10 mouse cellular contexts compared by ENCODE assay signal in the genomic region with DNA sequence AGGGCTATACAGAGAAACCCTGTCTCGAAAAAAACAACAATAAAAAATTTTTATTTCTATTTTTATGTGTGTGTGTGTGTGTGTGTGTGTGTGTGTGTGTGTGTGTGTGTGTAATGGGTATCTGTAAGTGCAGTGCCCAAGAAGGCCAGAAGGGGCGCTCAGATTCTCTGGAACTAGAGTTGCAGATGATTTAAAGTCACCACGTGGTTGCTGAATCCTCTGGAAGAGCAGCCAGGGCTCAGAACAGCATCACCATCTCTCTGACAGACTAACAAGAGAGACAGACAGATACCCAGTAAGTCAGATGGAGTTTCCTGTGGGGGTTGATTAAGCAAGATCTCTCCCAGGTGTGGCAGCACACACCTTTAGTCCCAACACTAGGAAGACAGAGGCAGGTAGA. TPM values are rescaled to one million over a fixed set of nuclear protein-coding genes. Genes with fewer than 3 reads are reported as not detected.
A peak's percentile ranks its signal among the peaks of the same experiment; 100 is the strongest.
DNase-seq lines count a peak whose midpoint lies in the region; ATAC-seq and TF ChIP-seq lines count a peak whose summit lies in the region.
"Had no signal": no experiment of that assay in that cellular context is flagged by ENCODE, and none has a peak within 500 bp of the region (broad histone marks: within the 10 kb centered on the region; RNA-seq: fewer than 3 reads in every experiment).

No protein-coding gene starts in this region.

- no peaks in the 10 kb centered on the region for H3K27me3 ChIP-seq in heart, postnatal 0 days (ENCODE audit: control insufficient read depth, insufficient read depth, low read length)
- no peaks in the 10 kb centered on the region for H3K27me3 ChIP-seq in midbrain, postnatal 0 days (ENCODE audit: insufficient read depth, low read length)
- H3K27me3 ChIP-seq in midbrain, embryonic 13.5 days: peaks cover under 1% of the 10 kb centered on the region; the same call in 1 of the 2 replicates
- peaks cover 2% of the 10 kb centered on the region for H3K27me3 ChIP-seq in CH12.LX (replicated peaks)
- H3K27me3 ChIP-seq: limb, embryonic 12.5 days; neural tube, embryonic 12.5 days had no signal

- no peak overlapping the region for H3K4me3 ChIP-seq in heart, postnatal 0 days (ENCODE audit: low read depth, low read length)
- H3K4me3 ChIP-seq in midbrain, postnatal 0 days (ENCODE audit: low read depth, low read length): no peak overlapping the region
- H3K4me3 ChIP-seq in midbrain, embryonic 13.5 days (replicated peaks): no peak overlapping the region
- H3K4me3 ChIP-seq in CH12.LX (replicated peaks in 1 of 3; ENCODE audit: low read depth in 2 of 3, low read length in 2 of 3, poor library complexity in 1 of 3): no peak overlapping the region
- no peak overlapping the region for H3K4me3 ChIP-seq in layer of hippocampus, adult 2 months

- peaks cover 8% of the 10 kb centered on the region; the same call in 1 of the 2 replicates for H3K4me1 ChIP-seq in heart, postnatal 0 days (ENCODE audit: control insufficient read depth, insufficient read depth)
- H3K4me1 ChIP-seq in midbrain, postnatal 0 days (ENCODE audit: insufficient read depth, low read length): no peaks in the 10 kb centered on the region; the same call in 1 of the 2 replicates
- H3K4me1 ChIP-seq in midbrain, embryonic 13.5 days (replicated peaks): peaks cover 14% of the 10 kb centered on the region
- H3K4me1 ChIP-seq in CH12.LX (ENCODE audit: control insufficient read depth in 1 of 2, insufficient read depth in 2 of 2): peaks cover 2 to 12% of the 10 kb centered on the region in 2 experiments; a peak in 2 of 4 replicates

- no peak for TF ChIP-seq RAD21 in CH12.LX (IDR thresholded peaks at IDR 0.05; ENCODE audit: low read depth, low read length)

- no peaks in the 10 kb centered on the region for H3K36me3 ChIP-seq in heart, postnatal 0 days (replicated peaks; ENCODE audit: control insufficient read depth, insufficient read depth, low read length)
- no peaks in the 10 kb centered on the region for H3K36me3 ChIP-seq in midbrain, postnatal 0 days (ENCODE audit: insufficient read depth, low read length)
- no peaks in the 10 kb centered on the region for H3K36me3 ChIP-seq in midbrain, embryonic 13.5 days
- no peaks in the 10 kb centered on the region for H3K36me3 ChIP-seq in CH12.LX (replicated peaks in 1 of 2; ENCODE audit: control insufficient read depth in 1 of 2, insufficient read depth in 1 of 2, low read length in 1 of 2)
- H3K36me3 ChIP-seq: limb, embryonic 12.5 days; neural tube, embryonic 12.5 days had no signal

- H3K4me2 ChIP-seq in heart, postnatal 0 days (ENCODE audit: low read depth, low read length): no peak overlapping the region
- H3K4me2 ChIP-seq in midbrain, postnatal 0 days (ENCODE audit: low read depth, low read length, poor library complexity, severe bottlenecking): no peak overlapping the region
- H3K4me2 ChIP-seq in midbrain, embryonic 13.5 days (replicated peaks): no peak overlapping the region
- no peak overlapping the region for H3K4me2 ChIP-seq in CH12.LX (ENCODE audit: insufficient read depth, low read depth, poor library complexity, severe bottlenecking)

- TF ChIP-seq POLR2A in CH12.LX (IDR thresholded peaks at IDR 0.05; ENCODE audit: low read depth, low read length): no peak

- no peak overlapping the region for H3K9ac ChIP-seq in heart, postnatal 0 days (replicated peaks; ENCODE audit: low read depth, low read length)
- H3K9ac ChIP-seq in midbrain, postnatal 0 days (replicated peaks; ENCODE audit: low read length, poor library complexity, severe bottlenecking): no peak overlapping the region
- H3K9ac ChIP-seq in midbrain, embryonic 13.5 days (replicated peaks): no peak overlapping the region
- H3K9ac ChIP-seq in CH12.LX (ENCODE audit: insufficient read depth, low read depth): no peak overlapping the region
- H3K9ac ChIP-seq: limb, embryonic 12.5 days; neural tube, embryonic 12.5 days had no signal

- intact Hi-C loops in heart, postnatal 25 days (cut with DNase I): no loop called here

- DNase-seq in heart, postnatal 0 days (ENCODE audit: low spot score): no peak
- no peak for DNase-seq in heart, postnatal 25 days (ENCODE audit: low spot score)
- no peak for DNase-seq in midbrain, postnatal 0 days (ENCODE audit: low spot score)
- peak; percentile 42 for DNase-seq in CH12.LX (ENCODE audit: extremely low read depth)
- DNase-seq in induced T-regulatory cell, adult 2 months (ENCODE audit: low read depth): peak; percentile 68
- DNase-seq in layer of hippocampus, adult 2 months (ENCODE audit: low spot score in 2 of 2): no peak
- no peak for DNase-seq in frontal cortex, postnatal 10 days (ENCODE audit: low spot score in 2 of 2)

- H3K27ac ChIP-seq in heart, postnatal 0 days (ENCODE audit: low read depth): no peak overlapping the region
- H3K27ac ChIP-seq in midbrain, postnatal 0 days (ENCODE audit: low read depth, low read length): no peak overlapping the region
- H3K27ac ChIP-seq in midbrain, embryonic 13.5 days: no peak overlapping the region
- H3K27ac ChIP-seq in CH12.LX (ENCODE audit: insufficient read depth, low read depth): no peak overlapping the region
- no peak overlapping the region for H3K27ac ChIP-seq in layer of hippocampus, adult 2 months
- H3K27ac ChIP-seq: limb, embryonic 12.5 days; neural tube, embryonic 12.5 days had no signal

- TF ChIP-seq EP300 in heart, postnatal 0 days (IDR thresholded peaks at IDR 0.05; ENCODE audit: low read depth): no peak
- no peak for TF ChIP-seq EP300 in CH12.LX (IDR thresholded peaks at IDR 0.05; ENCODE audit: low read length)

- H3K79me2 ChIP-seq in CH12.LX (replicated peaks; ENCODE audit: control insufficient read depth, extremely low read depth, insufficient read depth, poor library complexity, severe bottlenecking): no peaks in the 10 kb centered on the region

- 50% methylated on average over 3 of the region's 3 CpGs for WGBS in heart, postnatal 0 days
- 50% methylated on average over 3 of the region's 3 CpGs for WGBS in midbrain, postnatal 0 days
- 63% methylated on average over 3 of the region's 3 CpGs for WGBS in midbrain, embryonic 13.5 days

- peak; percentile 3; the same call in 1 of the 2 replicates for TF ChIP-seq CTCF in heart, postnatal 0 days (IDR thresholded peaks at IDR 0.05; ENCODE audit: low read depth)
- peak; percentile 38 for TF ChIP-seq CTCF in midbrain, postnatal 0 days (IDR thresholded peaks at IDR 0.05)
- TF ChIP-seq CTCF in CH12.LX (conservative IDR thresholded peaks at IDR 0.05 in 1 of 2, IDR thresholded peaks at IDR 0.05 in 1 of 2; ENCODE audit: low read depth in 2 of 2, low read length in 2 of 2): no peak
- TF ChIP-seq CTCF in layer of hippocampus, adult 2 months (conservative IDR thresholded peaks at IDR 0.05): no peak

- no peaks in the 10 kb centered on the region for H3K9me3 ChIP-seq in heart, postnatal 0 days (replicated peaks; ENCODE audit: control insufficient read depth, low read length)
- H3K9me3 ChIP-seq in midbrain, postnatal 0 days (ENCODE audit: low read length): no peaks in the 10 kb centered on the region
- no peaks in the 10 kb centered on the region for H3K9me3 ChIP-seq in midbrain, embryonic 13.5 days
- peaks cover 10% of the 10 kb centered on the region for H3K9me3 ChIP-seq in CH12.LX (replicated peaks; ENCODE audit: low read length)
- H3K9me3 ChIP-seq: neural tube, embryonic 12.5 days had no signal

- in situ Hi-C loops in CH12.LX (cut with MboI; ENCODE audit: low pct_ligation_motif_present, low pct_unique_long_range_greater_than_20kb, low sequenced_read_pairs): loop anchor here (5.0 to 10.0 kb wide), 2 partner anchors 63 to 195 kb away; partner anchors contain the start of gene Qtrt1

- no peak for ATAC-seq in heart, postnatal 0 days (ENCODE audit: insufficient read depth, low read depth)
- ATAC-seq in midbrain, postnatal 0 days (ENCODE audit: low FRiP score): no peak
- ATAC-seq in midbrain, embryonic 13.5 days: no peak

- dilution Hi-C loops in CH12.LX (cut with MboI; ENCODE audit: extremely low pct_ligation_motif_present, extremely low pct_unique_long_range_greater_than_20kb, low sequenced_read_pairs): no loop called here

RNA-seq across cellular contexts. Expression of gene Keap1, which starts 19.3 kb away (rescaled TPM):
- 67.9 and 79.0 TPM in 2 replicates for total RNA-seq in heart, postnatal 0 days (2014; rRNA removed; ENCODE audit: low replicate concordance)
- polyA plus RNA-seq in heart, postnatal 0 days (2015; fragmentation: Nextera tagmentation; extraction: Ambion mirVana): 42.7 and 45.7 TPM in 2 replicates
- total RNA-seq in heart, postnatal 25 days (2021): 10 to 100 TPM; 35.9 to 42.2 TPM
- total RNA-seq in midbrain, postnatal 0 days (2014; rRNA removed): 72.5 and 89.7 TPM in 2 replicates
- polyA plus RNA-seq in midbrain, postnatal 0 days (2015; fragmentation: Nextera tagmentation; extraction: Ambion mirVana): 60.6 and 67.7 TPM in 2 replicates
- polyA plus RNA-seq in midbrain, embryonic 13.5 days (2015; fragmentation: Nextera tagmentation; extraction: Ambion mirVana): 58.6 and 61.9 TPM in 2 replicates
- total RNA-seq in CH12.LX (2012; rRNA removed) (41.7 and 42.8 TPM in 2 replicates), CH12.LX (2014; rRNA removed) (16.2 and 18.4 TPM in 2 replicates)
- 30.0 and 31.2 TPM in 2 replicates for polyA plus RNA-seq in CH12.LX (2012; ENCODE audit: insufficient read length, low read depth)
- total RNA-seq in layer of hippocampus, adult 2 months (2021): 10 to 100 TPM; 56.7 to 60.6 TPM

RNA-seq across cellular contexts. Expression of gene S1pr5, which starts 28.4 kb away (rescaled TPM):
- total RNA-seq in heart, postnatal 0 days (2014; rRNA removed; ENCODE audit: low replicate concordance): not detected in 2 replicates
- polyA plus RNA-seq in heart, postnatal 0 days (2015; fragmentation: Nextera tagmentation; extraction: Ambion mirVana): 0.10 and 0.15 TPM in 2 replicates
- total RNA-seq in heart, postnatal 25 days (2021): under 1 TPM; 0.70 to 0.78 TPM
- total RNA-seq in midbrain, postnatal 0 days (2014; rRNA removed): 4.2 and 5.2 TPM in 2 replicates
- polyA plus RNA-seq in midbrain, postnatal 0 days (2015; fragmentation: Nextera tagmentation; extraction: Ambion mirVana): 2.7 and 2.9 TPM in 2 replicates
- polyA plus RNA-seq in midbrain, embryonic 13.5 days (2015; fragmentation: Nextera tagmentation; extraction: Ambion mirVana): 1.1 and 1.6 TPM in 2 replicates
- not detected in 2 replicates for total RNA-seq in CH12.LX (2012; rRNA removed)
- total RNA-seq in CH12.LX (2014; rRNA removed): not detected in 2 replicates
- polyA plus RNA-seq in CH12.LX (2012; ENCODE audit: insufficient read length, low read depth): not detected in 2 replicates
- total RNA-seq in layer of hippocampus, adult 2 months (2021): 10 to 100 TPM; 10.6 to 10.9 TPM

RNA-seq across cellular contexts. Expression of gene Atg4d, which starts 45.3 kb away (rescaled TPM):
- 41.2 and 67.4 TPM in 2 replicates for total RNA-seq in heart, postnatal 0 days (2014; rRNA removed; ENCODE audit: low replicate concordance)
- 53.6 and 56.1 TPM in 2 replicates for polyA plus RNA-seq in heart, postnatal 0 days (2015; fragmentation: Nextera tagmentation; extraction: Ambion mirVana)
- 10 to 100 TPM; 94.7 to 96.1 TPM for total RNA-seq in heart, postnatal 25 days (2021)
- total RNA-seq in midbrain, postnatal 0 days (2014; rRNA removed): 20.3 and 26.6 TPM in 2 replicates
- polyA plus RNA-seq in midbrain, postnatal 0 days (2015; fragmentation: Nextera tagmentation; extraction: Ambion mirVana): 26.3 and 32.6 TPM in 2 replicates
- polyA plus RNA-seq in midbrain, embryonic 13.5 days (2015; fragmentation: Nextera tagmentation; extraction: Ambion mirVana): 55.3 and 57.8 TPM in 2 replicates
- 13.5 and 14.3 TPM in 2 replicates for total RNA-seq in CH12.LX (2012; rRNA removed)
- 10.3 and 10.9 TPM in 2 replicates for total RNA-seq in CH12.LX (2014; rRNA removed)
- polyA plus RNA-seq in CH12.LX (2012; ENCODE audit: insufficient read length, low read depth): 7.7 and 9.4 TPM in 2 replicates
- 10 to 100 TPM; 39.8 to 40.2 TPM for total RNA-seq in layer of hippocampus, adult 2 months (2021)

RNA-seq across cellular contexts. Expression of gene Pde4a, which starts 54.3 kb away (rescaled TPM):
- 10.2 and 14.6 TPM in 2 replicates for total RNA-seq in heart, postnatal 0 days (2014; rRNA removed; ENCODE audit: low replicate concordance)
- 16.6 and 17.5 TPM in 2 replicates for polyA plus RNA-seq in heart, postnatal 0 days (2015; fragmentation: Nextera tagmentation; extraction: Ambion mirVana)
- 10 to 100 TPM; 47.1 to 51.6 TPM for total RNA-seq in heart, postnatal 25 days (2021)
- 40.7 and 46.5 TPM in 2 replicates for total RNA-seq in midbrain, postnatal 0 days (2014; rRNA removed)
- 59.8 and 63.8 TPM in 2 replicates for polyA plus RNA-seq in midbrain, postnatal 0 days (2015; fragmentation: Nextera tagmentation; extraction: Ambion mirVana)
- polyA plus RNA-seq in midbrain, embryonic 13.5 days (2015; fragmentation: Nextera tagmentation; extraction: Ambion mirVana): 20.1 and 20.2 TPM in 2 replicates
- total RNA-seq in CH12.LX (2012; rRNA removed) (4.1 and 4.8 TPM in 2 replicates), CH12.LX (2014; rRNA removed) (1.2 and 1.7 TPM in 2 replicates)
- polyA plus RNA-seq in CH12.LX (2012; ENCODE audit: insufficient read length, low read depth): 7.2 and 7.6 TPM in 2 replicates
- 10 to 100 TPM; 86.6 to 89.3 TPM for total RNA-seq in layer of hippocampus, adult 2 months (2021)

Comparison
In these comparisons a context has a peak if more than half of its experiments do, and no peak if none do; other contexts are left out.
1. DNase-seq: peak in CH12.LX (single experiment) and induced T-regulatory cell, adult 2 months (single experiment); none in heart, postnatal 0 days (single experiment), heart, postnatal 25 days (single experiment), midbrain, postnatal 0 days (single experiment), layer of hippocampus, adult 2 months (0 of 2) and frontal cortex, postnatal 10 days (0 of 2).
2. CTCF ChIP-seq: peak in heart, postnatal 0 days (single experiment) and midbrain, postnatal 0 days (single experiment); none in CH12.LX (0 of 2) and layer of hippocampus, adult 2 months (single experiment).